Mouse (Mus musculus): ENCODE measurements at regions not wholly inside any gene's neighbourhood (a gene's known extent, or its start where the extent isn't known, plus 50 kb on each side); places are given as distances from the start of the nearest gene placed in this dataset.

DNA sequence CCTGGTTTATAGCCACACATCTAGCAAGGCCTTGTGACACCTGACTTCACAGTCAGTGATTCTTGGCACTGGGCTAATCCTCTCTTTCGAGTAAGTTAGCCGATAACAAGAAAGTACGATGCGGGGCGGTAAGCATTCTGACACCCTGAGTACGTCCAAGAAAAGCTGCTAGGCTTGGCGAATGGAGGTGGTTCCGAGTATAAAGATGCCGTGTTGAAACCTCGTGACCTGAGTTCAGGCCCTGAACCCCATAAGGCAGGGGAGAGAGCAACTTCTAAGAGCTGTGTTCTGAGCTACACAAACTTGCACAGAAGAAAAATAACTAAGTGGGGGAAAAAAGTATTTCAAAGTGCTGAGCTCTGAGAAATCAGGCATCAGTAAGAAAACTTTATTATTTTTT lies 103.5 kb upstream of the N6amt1 start:
- no peak for DNase-seq (ENCODE audit: low read depth in 1 of 2, low spot score in 2 of 2)
- Histone ChIP-seq H3K36me3 (ENCODE audit: control insufficient read depth, insufficient read depth, low read length) (no peaks in the 10 kb centered on the region), H3K4me3 (ENCODE audit: extremely low read depth, insufficient read depth, insufficient read length) (no peak overlapping the region), H3K27ac (ENCODE audit: insufficient read depth, low read length) (no peak overlapping the region), H3K4me1 (ENCODE audit: control insufficient read depth, insufficient read depth, insufficient read length) (no peaks in the 10 kb centered on the region), H3K27me3 (ENCODE audit: control insufficient read depth, insufficient read depth, low read length) (no peaks in the 10 kb centered on the region)
- TF ChIP-seq CTCF (IDR thresholded peaks at IDR 0.05; ENCODE audit: extremely low read depth, insufficient read depth, insufficient read length, insufficient replicate concordance) (no peak), POLR2A (IDR thresholded peaks at IDR 0.05; ENCODE audit: low read depth, low read length) (no peak)
- WGBS, result 90% methylated on average over 10 of the region's 10 CpGs

- no peaks in the 10 kb centered on the region for H3K4me1 ChIP-seq (ENCODE audit: control insufficient read depth, insufficient read depth, insufficient read length)
- H3K36me3 ChIP-seq (ENCODE audit: control insufficient read depth, insufficient read depth, low read length), result no peaks in the 10 kb centered on the region
- H3K27me3 ChIP-seq (ENCODE audit: control insufficient read depth, insufficient read depth, low read length), result no peaks in the 10 kb centered on the region
- H3K27ac ChIP-seq (ENCODE audit: insufficient read depth, low read length), result no peak overlapping the region
- DNase-seq (ENCODE audit: low read depth in 1 of 2, low spot score in 2 of 2), result no peak
- WGBS, result 35% methylated on average over 7 of the region's 7 CpGs
- TF ChIP-seq CTCF (IDR thresholded peaks at IDR 0.05; ENCODE audit: extremely low read depth, insufficient read depth, insufficient read length, insufficient replicate concordance) (no peak), POLR2A (IDR thresholded peaks at IDR 0.05; ENCODE audit: low read depth, low read length) (no peak)
- no peak overlapping the region for H3K4me3 ChIP-seq (ENCODE audit: extremely low read depth, insufficient read depth, insufficient read length)
These were observed 104.1 kb upstream of the N6amt1 start for GRCm38 (mm10) chr16:87249903-87250302.

DNA sequence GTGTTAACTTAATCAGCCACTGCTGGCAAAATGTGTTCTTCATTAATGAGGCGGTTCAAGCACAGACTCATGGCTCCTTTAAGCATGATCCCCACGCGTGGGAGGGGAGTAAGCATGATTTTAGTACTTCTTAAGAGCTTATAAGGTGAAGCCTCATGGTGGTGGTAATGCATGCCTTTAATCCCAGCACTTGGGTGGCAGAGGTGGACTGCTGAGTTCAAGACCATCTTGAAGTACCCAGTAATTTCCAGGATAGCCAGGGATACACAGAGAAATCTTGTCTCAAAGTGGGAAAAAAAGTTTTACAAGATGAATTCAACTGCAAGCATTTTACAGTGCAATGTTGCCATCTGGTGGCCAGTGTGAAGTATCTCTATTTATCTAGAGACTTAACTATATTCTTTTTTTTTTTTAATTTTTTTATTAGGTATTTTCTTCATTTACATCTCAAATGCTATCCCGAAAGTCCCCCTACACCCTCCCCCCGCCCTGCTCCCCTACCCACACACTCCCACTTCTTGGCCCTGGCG lies 105.4 kb upstream of the N6amt1 start:
- Histone ChIP-seq H3K4me1 (ENCODE audit: control insufficient read depth, insufficient read depth, insufficient read length) (no peaks in the 10 kb centered on the region), H3K4me3 (ENCODE audit: extremely low read depth, insufficient read depth, insufficient read length) (no peak overlapping the region), H3K36me3 (ENCODE audit: control insufficient read depth, insufficient read depth, low read length) (no peaks in the 10 kb centered on the region), H3K27ac (ENCODE audit: insufficient read depth, low read length) (no peak overlapping the region), H3K27me3 (ENCODE audit: control insufficient read depth, insufficient read depth, low read length) (no peaks in the 10 kb centered on the region)
- DNase-seq (ENCODE audit: low read depth in 1 of 2, low spot score in 2 of 2), result no peak
- WGBS, result 47% methylated on average over 6 of the region's 6 CpGs
- TF ChIP-seq POLR2A (IDR thresholded peaks at IDR 0.05; ENCODE audit: low read depth, low read length), result no peak
- TF ChIP-seq CTCF (IDR thresholded peaks at IDR 0.05; ENCODE audit: extremely low read depth, insufficient read depth, insufficient read length, insufficient replicate concordance), result no peak

GRCm38 (mm10) chr16:87245933-87246791 lies 107.8 kb upstream of the N6amt1 start:
- H3K4me1 ChIP-seq (ENCODE audit: control insufficient read depth, insufficient read depth, insufficient read length), result no peaks in the 10 kb centered on the region
- no peaks in the 10 kb centered on the region for H3K36me3 ChIP-seq (ENCODE audit: control insufficient read depth, insufficient read depth, low read length)
- 54% methylated on average over 26 of the region's 26 CpGs for WGBS
- no peak overlapping the region for H3K27ac ChIP-seq (ENCODE audit: insufficient read depth, low read length)
- H3K4me3 ChIP-seq (ENCODE audit: extremely low read depth, insufficient read depth, insufficient read length), result no peak overlapping the region
- no peak for TF ChIP-seq POLR2A (IDR thresholded peaks at IDR 0.05; ENCODE audit: low read depth, low read length)
- no peak for TF ChIP-seq CTCF (IDR thresholded peaks at IDR 0.05; ENCODE audit: extremely low read depth, insufficient read depth, insufficient read length, insufficient replicate concordance)
- H3K27me3 ChIP-seq (ENCODE audit: control insufficient read depth, insufficient read depth, low read length), result no peaks in the 10 kb centered on the region
- no peak for DNase-seq (ENCODE audit: low read depth in 1 of 2, low spot score in 2 of 2)

DNA sequence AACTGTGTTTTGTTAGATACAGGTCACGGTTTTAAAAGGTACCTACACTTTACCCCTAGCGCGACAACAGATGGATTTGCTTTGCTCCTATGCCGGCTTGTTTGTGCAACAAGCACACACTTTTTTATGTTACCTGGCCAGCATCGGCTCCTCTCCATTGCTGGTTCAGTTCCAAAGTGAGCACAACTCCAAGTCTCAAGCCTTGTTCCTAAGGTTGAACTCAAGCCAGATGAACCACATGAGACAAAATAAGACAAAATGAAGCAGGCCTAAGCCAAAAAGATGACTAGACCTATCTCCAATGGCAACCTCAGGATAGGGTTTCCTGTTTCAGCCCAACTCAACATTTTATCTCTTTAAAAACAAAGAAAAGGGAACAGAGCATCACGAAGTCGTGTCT lies 108.5 kb upstream of the N6amt1 start:
- DNase-seq (ENCODE audit: low read depth in 1 of 2, low spot score in 2 of 2), result no peak
- H3K4me3 ChIP-seq (ENCODE audit: extremely low read depth, insufficient read depth, insufficient read length), result no peak overlapping the region
- H3K4me1 ChIP-seq (ENCODE audit: control insufficient read depth, insufficient read depth, insufficient read length), result no peaks in the 10 kb centered on the region
- TF ChIP-seq CTCF (IDR thresholded peaks at IDR 0.05; ENCODE audit: extremely low read depth, insufficient read depth, insufficient read length, insufficient replicate concordance), result no peak
- TF ChIP-seq POLR2A (IDR thresholded peaks at IDR 0.05; ENCODE audit: low read depth, low read length), result no peak
- no peaks in the 10 kb centered on the region for H3K27me3 ChIP-seq (ENCODE audit: control insufficient read depth, insufficient read depth, low read length)
- 83% methylated on average over 7 of the region's 7 CpGs for WGBS
- no peaks in the 10 kb centered on the region for H3K36me3 ChIP-seq (ENCODE audit: control insufficient read depth, insufficient read depth, low read length)
- no peak overlapping the region for H3K27ac ChIP-seq (ENCODE audit: insufficient read depth, low read length)

DNA sequence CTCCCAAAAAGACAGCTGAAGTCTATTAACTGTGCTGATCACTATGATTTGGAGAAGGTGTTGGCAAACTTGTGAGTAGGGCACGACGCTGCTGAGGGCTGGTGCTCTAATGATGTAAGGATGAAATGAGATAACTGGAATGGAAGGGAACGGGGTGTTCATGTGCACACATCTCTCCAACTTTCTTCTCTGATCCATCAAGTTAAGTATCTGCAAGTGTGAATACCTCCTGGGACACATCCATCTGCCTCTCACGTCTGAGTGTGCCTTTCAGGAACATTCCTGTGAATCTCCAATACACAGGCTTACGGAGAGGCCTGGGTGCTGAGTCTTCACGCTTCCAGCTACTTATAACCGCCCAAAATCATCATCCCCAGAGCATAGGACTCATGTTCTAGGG lies 112.0 kb upstream of the N6amt1 start:
- Histone ChIP-seq H3K4me3 (ENCODE audit: extremely low read depth, insufficient read depth, insufficient read length) (no peak overlapping the region), H3K36me3 (ENCODE audit: control insufficient read depth, insufficient read depth, low read length) (no peaks in the 10 kb centered on the region), H3K27me3 (ENCODE audit: control insufficient read depth, insufficient read depth, low read length) (no peaks in the 10 kb centered on the region), H3K27ac (ENCODE audit: insufficient read depth, low read length) (no peak overlapping the region), H3K4me1 (ENCODE audit: control insufficient read depth, insufficient read depth, insufficient read length) (no peaks in the 10 kb centered on the region)
- 90% methylated on average over 7 of the region's 7 CpGs for WGBS
- no peak for DNase-seq (ENCODE audit: low read depth in 1 of 2, low spot score in 2 of 2)
- TF ChIP-seq CTCF (IDR thresholded peaks at IDR 0.05; ENCODE audit: extremely low read depth, insufficient read depth, insufficient read length, insufficient replicate concordance) (no peak), POLR2A (IDR thresholded peaks at IDR 0.05; ENCODE audit: low read depth, low read length) (no peak)

DNA sequence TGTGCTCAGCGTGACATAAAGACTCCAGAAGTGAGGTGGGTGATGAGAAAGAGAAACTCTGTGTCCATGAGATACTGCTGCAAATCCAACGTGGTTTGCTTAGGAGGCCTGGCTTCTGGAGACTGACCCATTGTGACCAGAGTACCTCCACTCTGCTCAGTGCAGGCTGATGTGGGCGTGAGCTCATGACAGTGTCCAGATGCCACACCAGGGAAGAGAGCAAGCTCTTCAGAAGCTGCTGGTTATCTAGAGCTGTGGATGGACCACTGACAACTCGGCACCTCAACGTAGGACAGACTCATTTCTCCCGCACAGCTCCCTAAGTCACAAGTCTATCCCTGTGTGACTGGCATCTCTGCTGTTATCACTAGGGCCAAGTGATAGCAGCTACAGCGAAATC lies 114.9 kb upstream of the N6amt1 start:
- TF ChIP-seq CTCF (IDR thresholded peaks at IDR 0.05; ENCODE audit: extremely low read depth, insufficient read depth, insufficient read length, insufficient replicate concordance) (no peak), POLR2A (IDR thresholded peaks at IDR 0.05; ENCODE audit: low read depth, low read length) (no peak)
- H3K27me3 ChIP-seq (ENCODE audit: control insufficient read depth, insufficient read depth, low read length), result no peaks in the 10 kb centered on the region
- WGBS, result 77% methylated on average over 7 of the region's 7 CpGs
- H3K4me1 ChIP-seq (ENCODE audit: control insufficient read depth, insufficient read depth, insufficient read length), result no peaks in the 10 kb centered on the region
- no peak overlapping the region for H3K4me3 ChIP-seq (ENCODE audit: extremely low read depth, insufficient read depth, insufficient read length)
- no peaks in the 10 kb centered on the region for H3K36me3 ChIP-seq (ENCODE audit: control insufficient read depth, insufficient read depth, low read length)
- no peak overlapping the region for H3K27ac ChIP-seq (ENCODE audit: insufficient read depth, low read length)
- no peak for DNase-seq (ENCODE audit: low read depth in 1 of 2, low spot score in 2 of 2)

Data from spleen, adult 2 months (tissue).